Mouse (Mus musculus) stomach, embryonic 16.5 days (tissue): ENCODE measurements around the gene Meaf6. TPM values are rescaled to one million over a fixed set of nuclear protein-coding genes. Genes with fewer than 3 reads are reported as not detected.

Source experiments
- ATAC-seq: fragments of 200-750 bp; cut with Nextera tagmentation; 2 replicates; pipeline ENCODE4 v1.8.0; 2017; ENCODE audit warnings: moderate number of reproducible peaks, moderate TSS enrichment; ENCODE audit not compliant: insufficient read depth, low FRiP score
- H3K27ac ChIP-seq: fragments of 300-500 bp; sonication (generic); 2 replicates; pipeline ENCODE4 v1.5.1; 2014; ENCODE audit warnings: low read length
- H3K27me3 ChIP-seq: fragments of 300-500 bp; sonication (generic); 2 replicates; pipeline ENCODE4 v1.6.1; 2014; ENCODE audit warnings: low read length, control low read depth, mixed read lengths; ENCODE audit not compliant: control insufficient read depth, insufficient read depth
- H3K36me3 ChIP-seq: fragments of 300-500 bp; sonication (generic); 2 replicates; pipeline ENCODE4 v1.6.1; 2014; ENCODE audit warnings: low read length; ENCODE audit not compliant: control insufficient read depth, insufficient read depth
- H3K4me1 ChIP-seq: fragments of 300-500 bp; sonication (generic); 2 replicates; pipeline ENCODE4 v1.6.1; 2014; ENCODE audit warnings: low read length, control low read depth, mixed read lengths; ENCODE audit not compliant: control insufficient read depth, insufficient read depth
- H3K4me2 ChIP-seq: fragments of 300-500 bp; sonication (generic); 2 replicates; pipeline ENCODE4 v1.6.1; 2014; ENCODE audit warnings: low read depth, low read length, mixed read lengths
- H3K4me3 ChIP-seq: fragments of 300-500 bp; sonication (generic); replicated peaks from 2 replicates; pipeline ENCODE4 v1.5.1; 2014; ENCODE audit warnings: mild to moderate bottlenecking, low read length
- H3K9ac ChIP-seq: fragments of 300-500 bp; sonication (generic); 2 replicates; pipeline ENCODE4 v1.6.1; 2014; ENCODE audit warnings: low read length
- H3K9me3 ChIP-seq: fragments of 300-500 bp; sonication (generic); replicated peaks from 2 replicates; pipeline ENCODE4 v1.6.1; 2016; ENCODE audit warnings: low read length, control low read depth; ENCODE audit not compliant: control insufficient read depth
- WGBS: fragments of 180-500 bp; shearing (Covaris S2); extraction: QIAGEN DNeasy Blood & Tissue Kit; methylation state at CpG from one replicate; pipeline ENCODE4 v1.1.7; 2014; 5-methylcytosine and 5-hydroxymethylcytosine counted together
- polyA plus RNA-seq: library from polyadenylated mRNA; unstranded; fragments of >200 nt; fragmentation: Nextera tagmentation; extraction: Ambion mirVana; gene quantifications from 2 replicates; pipeline ENCODE4 v1.2.1, GENCODE M21; 2015

Gene Meaf6
- polyA plus RNA-seq, 1 experiment from 2014 or later, result 45.0 TPM

GRCm38 (mm10) chr4:125127305-125128084, 42.6 kb downstream of the Meaf6 start, which contains the start of gene Zc3h12a:
Gene Zc3h12a, minus strand, starts transcription at chr4:125127840.
- 1% methylated on average over 62 of the region's 62 CpGs for WGBS
- ATAC-seq, result peak; percentile 92
- Histone ChIP-seq H3K36me3 (no peaks in the 10 kb centered on the region), H3K27ac (peak within 1 kb of the TSS; percentile 94), H3K9ac (peak within 1 kb of the TSS; percentile 79), H3K4me1 (peaks cover 29% of the 10 kb centered on the region), H3K9me3 (no peaks in the 10 kb centered on the region), H3K4me2 (peak within 1 kb of the TSS; percentile 97), H3K4me3 (peak within 1 kb of the TSS; percentile 82), H3K27me3 (no peaks in the 10 kb centered on the region)

DNA sequence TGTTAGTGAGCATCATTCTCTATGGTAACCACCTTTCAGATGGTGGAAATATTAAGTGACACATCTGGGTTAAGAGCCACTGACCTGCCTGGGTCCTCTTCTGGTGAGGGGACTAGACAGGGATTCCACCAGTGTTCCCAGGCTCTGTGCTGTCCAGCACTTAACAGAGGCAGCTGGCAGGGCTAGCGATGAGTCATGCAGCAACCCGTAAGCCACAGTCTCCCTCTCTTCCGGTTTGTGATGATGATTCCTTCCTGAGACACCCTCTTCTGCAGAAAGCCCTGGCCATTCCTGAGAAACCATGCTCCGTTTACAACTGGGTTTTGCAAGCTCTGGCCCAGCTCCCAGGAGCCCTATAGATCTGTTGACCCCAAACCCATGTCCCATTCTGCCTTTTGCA, 46.6 kb downstream of the Meaf6 start:
- H3K9me3 ChIP-seq, result no peaks in the 10 kb centered on the region
- H3K4me2 ChIP-seq, result no peak overlapping the region
- no peaks in the 10 kb centered on the region for H3K36me3 ChIP-seq
- H3K4me3 ChIP-seq, result no peak overlapping the region
- ATAC-seq, result no peak
- H3K9ac ChIP-seq, result no peak overlapping the region
- no peak overlapping the region for H3K27ac ChIP-seq
- peaks cover 10% of the 10 kb centered on the region for H3K4me1 ChIP-seq
- no peaks in the 10 kb centered on the region for H3K27me3 ChIP-seq
- WGBS, result 39% methylated on average over 4 of the region's 4 CpGs

DNA sequence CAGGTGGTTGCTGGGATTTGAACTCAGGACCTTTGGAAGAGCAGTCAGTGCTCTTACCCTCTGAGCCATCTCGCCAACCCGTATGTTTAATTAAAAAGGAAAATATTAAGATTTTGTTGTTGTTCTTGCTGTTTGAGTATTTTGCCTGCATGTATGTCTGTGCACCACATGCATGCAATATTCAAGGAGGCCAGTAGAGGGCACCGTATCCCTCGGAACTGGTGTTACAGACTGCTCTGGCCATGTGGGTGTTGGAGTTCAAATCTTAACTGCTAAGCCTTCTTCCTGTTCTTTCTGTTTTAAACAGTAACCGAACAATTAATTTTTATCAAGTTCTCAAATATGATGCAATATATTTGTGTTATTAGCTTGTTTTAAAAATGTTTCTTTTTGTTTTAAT, 47.5 kb downstream of the Meaf6 start:
- H3K4me2 ChIP-seq, result no peak overlapping the region
- H3K9me3 ChIP-seq, result no peaks in the 10 kb centered on the region
- no peak overlapping the region for H3K4me3 ChIP-seq
- 30% methylated on average over 5 of the region's 5 CpGs for WGBS
- H3K27ac ChIP-seq, result no peak overlapping the region
- H3K36me3 ChIP-seq, result no peaks in the 10 kb centered on the region
- peaks cover 4% of the 10 kb centered on the region for H3K4me1 ChIP-seq
- no peak overlapping the region for H3K9ac ChIP-seq
- H3K27me3 ChIP-seq, result no peaks in the 10 kb centered on the region
- ATAC-seq, result no peak

GRCm38 (mm10) chr4:125134192-125134591, 49.3 kb downstream of the Meaf6 start:
- peak overlapping the region; percentile 38; the same call in 1 of the 2 replicates for H3K27ac ChIP-seq
- ATAC-seq, result peak; percentile 37; the same call in 1 of the 2 replicates
- no peak overlapping the region for H3K4me2 ChIP-seq

DNA sequence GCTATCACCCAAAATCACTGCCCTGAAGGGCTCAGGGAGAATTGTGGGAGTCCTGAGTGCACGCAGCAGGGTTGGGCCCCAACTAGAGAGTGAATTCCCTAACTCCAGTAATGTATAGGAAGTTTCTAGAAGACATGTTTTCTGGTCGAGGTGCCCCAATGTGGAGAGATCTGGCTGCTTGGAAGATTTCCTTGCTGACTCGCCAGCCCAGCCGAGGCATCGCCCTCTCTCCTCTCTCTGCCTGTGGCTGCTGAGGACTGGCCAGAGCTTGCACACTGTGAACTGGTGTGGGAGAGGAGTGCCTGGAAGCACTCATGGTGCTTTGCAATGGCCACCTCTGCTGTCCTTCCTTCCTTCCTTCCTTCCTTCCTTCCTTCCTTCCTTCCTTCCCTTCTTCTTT, 49.7 kb downstream of the Meaf6 start:
- Histone ChIP-seq H3K36me3 (no peaks in the 10 kb centered on the region), H3K27me3 (no peaks in the 10 kb centered on the region), H3K4me1 (no peaks in the 10 kb centered on the region), H3K4me3 (no peak overlapping the region), H3K27ac (peak overlapping the region; percentile 24; the same call in 1 of the 2 replicates), H3K4me2 (no peak overlapping the region), H3K9me3 (no peaks in the 10 kb centered on the region), H3K9ac (no peak overlapping the region)
- ATAC-seq, result no peak
- 69% methylated on average over 5 of the region's 5 CpGs for WGBS

More at GRCm38 (mm10) chr4:125134192-125134591, 49.3 kb downstream of the Meaf6 start:
- no peaks in the 10 kb centered on the region for H3K9me3 ChIP-seq
- no peaks in the 10 kb centered on the region for H3K4me1 ChIP-seq
- 73% methylated on average over 4 of the region's 4 CpGs for WGBS
- H3K36me3 ChIP-seq, result no peaks in the 10 kb centered on the region
- H3K4me3 ChIP-seq, result no peak overlapping the region
- no peak overlapping the region for H3K9ac ChIP-seq
- H3K27me3 ChIP-seq, result no peaks in the 10 kb centered on the region

GRCm38 (mm10) chr4:125135076-125135855, 50.3 kb downstream of the Meaf6 start:
- Histone ChIP-seq H3K9me3 (no peaks in the 10 kb centered on the region), H3K4me3 (no peak overlapping the region), H3K27ac (no peak overlapping the region), H3K9ac (no peak overlapping the region), H3K4me1 (no peaks in the 10 kb centered on the region), H3K4me2 (no peak overlapping the region), H3K36me3 (no peaks in the 10 kb centered on the region), H3K27me3 (no peaks in the 10 kb centered on the region)
- ATAC-seq, result no peak
- WGBS, result 80% methylated on average over 10 of the region's 10 CpGs

DNA sequence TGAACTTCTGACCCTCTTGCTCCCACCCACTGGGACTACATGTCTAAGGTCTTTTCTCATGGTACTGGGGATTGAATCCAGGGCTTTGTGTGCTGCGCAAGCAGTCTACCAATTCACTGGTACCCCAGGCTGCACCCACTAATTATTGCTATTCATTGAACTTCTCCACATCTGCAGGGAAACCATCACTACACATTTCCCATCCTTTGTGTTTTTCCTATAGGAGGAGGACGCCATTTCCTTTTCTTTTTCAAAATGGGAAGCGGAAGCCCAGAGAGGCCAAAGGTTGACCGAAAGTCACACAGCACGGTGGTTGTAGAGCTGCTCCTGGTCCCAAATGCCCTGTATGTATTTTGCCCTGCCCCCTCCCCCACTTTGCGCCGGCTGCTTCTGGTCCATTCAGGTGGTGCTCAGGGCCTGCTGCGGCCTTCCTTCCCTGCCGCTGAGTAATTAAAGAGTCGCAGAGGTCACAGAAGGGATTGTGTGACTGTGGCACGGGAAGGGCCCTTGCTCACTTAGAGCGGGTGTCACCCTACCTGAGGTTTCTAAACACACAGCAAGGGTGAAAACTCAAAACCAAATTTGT, 51.5 kb downstream of the Meaf6 start:
- H3K9me3 ChIP-seq, result no peaks in the 10 kb centered on the region
- no peaks in the 10 kb centered on the region for H3K4me1 ChIP-seq
- no peak for ATAC-seq
- H3K27me3 ChIP-seq, result no peaks in the 10 kb centered on the region
- H3K4me3 ChIP-seq, result no peak overlapping the region
- no peaks in the 10 kb centered on the region for H3K36me3 ChIP-seq
- no peak overlapping the region for H3K4me2 ChIP-seq
- no peak overlapping the region for H3K9ac ChIP-seq
- no peak overlapping the region for H3K27ac ChIP-seq
- 58% methylated on average over 12 of the region's 12 CpGs for WGBS

- Histone ChIP-seq H3K36me3 (no peaks in the 10 kb centered on the region), H3K27ac (no peak overlapping the region), H3K9ac (no peak overlapping the region), H3K4me2 (no peak overlapping the region), H3K4me3 (no peak overlapping the region), H3K9me3 (no peaks in the 10 kb centered on the region), H3K4me1 (no peaks in the 10 kb centered on the region), H3K27me3 (no peaks in the 10 kb centered on the region)
- no peak for ATAC-seq
- WGBS, result 45% methylated on average over 7 of the region's 7 CpGs
Measured at GRCm38 (mm10) chr4:125138321-125138720, 53.4 kb downstream of the Meaf6 start.

- H3K36me3 ChIP-seq, result no peaks in the 10 kb centered on the region
- H3K27ac ChIP-seq, result no peak overlapping the region
- H3K4me3 ChIP-seq, result no peak overlapping the region
- 0 out of 2 replicates have a peak, but pooled peaks cover 3% of the 10 kb centered on the region for H3K9me3 ChIP-seq
- no peak overlapping the region for H3K4me2 ChIP-seq
- no peak for ATAC-seq
- no peaks in the 10 kb centered on the region for H3K4me1 ChIP-seq
- WGBS, result 74% methylated on average over 5 of the region's 5 CpGs
- peaks cover 4% of the 10 kb centered on the region; the same call in 1 of the 2 replicates for H3K27me3 ChIP-seq
- no peak overlapping the region for H3K9ac ChIP-seq
Measured at GRCm38 (mm10) chr4:125144211-125144610, 59.3 kb downstream of the Meaf6 start.
